8 mouse cellular contexts compared by ENCODE assay signal in genomic region chr2:30716580-30717565, GRCm38 (mm10).
DNase-seq lines count a peak whose midpoint lies in the region; ATAC-seq and TF ChIP-seq lines count a peak whose summit lies in the region.

No protein-coding gene starts in this region.

- peaks cover 76% of the 10 kb centered on the region for H3K4me1 ChIP-seq in embryonic facial prominence, embryonic 14.5 days (ENCODE audit: control insufficient read depth, insufficient read depth, low read length)
- peaks cover 64% of the 10 kb centered on the region for H3K4me1 ChIP-seq in heart, postnatal 0 days (ENCODE audit: control insufficient read depth, insufficient read depth)

- no peaks in the 10 kb centered on the region for H3K9me3 ChIP-seq in embryonic facial prominence, embryonic 14.5 days (ENCODE audit: control insufficient read depth, low read length)
- H3K9me3 ChIP-seq in heart, postnatal 0 days (replicated peaks; ENCODE audit: control insufficient read depth, low read length) = no peaks in the 10 kb centered on the region

- no peaks in the 10 kb centered on the region for H3K36me3 ChIP-seq in embryonic facial prominence, embryonic 14.5 days (ENCODE audit: control insufficient read depth, insufficient read depth, low read length)
- no peaks in the 10 kb centered on the region for H3K36me3 ChIP-seq in heart, postnatal 0 days (replicated peaks; ENCODE audit: control insufficient read depth, insufficient read depth, low read length)
- H3K36me3 ChIP-seq in macrophage (ENCODE audit: inconsistent target) = no peaks in the 10 kb centered on the region

- no peak overlapping the region for H3K4me3 ChIP-seq in embryonic facial prominence, embryonic 14.5 days (ENCODE audit: low read depth, low read length)
- no peak overlapping the region; the same call in 1 of the 2 replicates for H3K4me3 ChIP-seq in heart, postnatal 0 days (ENCODE audit: low read depth, low read length)
- H3K4me3 ChIP-seq in macrophage (ENCODE audit: inconsistent target) = peak overlapping the region; percentile 28; the same call in 1 of the 2 replicates

- peak; percentile 91 for TF ChIP-seq EP300 in heart, postnatal 0 days (IDR thresholded peaks at IDR 0.05; ENCODE audit: low read depth)

- peak overlapping the region; percentile 43 for H3K9ac ChIP-seq in embryonic facial prominence, embryonic 14.5 days (ENCODE audit: low read depth, low read length)
- H3K9ac ChIP-seq in heart, postnatal 0 days (replicated peaks; ENCODE audit: low read depth, low read length) = peak overlapping the region; percentile 32

- ATAC-seq in embryonic facial prominence, embryonic 14.5 days (ENCODE audit: low read depth) = no peak
- ATAC-seq in heart, postnatal 0 days (ENCODE audit: insufficient read depth, low read depth) = peak; percentile 24

- peak; percentile 56 for DNase-seq in urinary bladder, adult 2 months (ENCODE audit: low spot score)
- DNase-seq in urinary bladder, postnatal 10 days (ENCODE audit: low spot score) = no peak
- DNase-seq in embryonic facial prominence, embryonic 14.5 days (ENCODE audit: low spot score) = peak; percentile 63
- peak; percentile 71 for DNase-seq in heart, postnatal 0 days (ENCODE audit: low spot score)
- DNase-seq in kidney, postnatal 25 days = peak; percentile 83 to 92
- peak; percentile 58 to 60 for DNase-seq in urinary bladder, postnatal 36 days (ENCODE audit: low spot score in 2 of 2)
- no peak for DNase-seq in c-Kit-positive CD71-positive TER-119-positive erythroid progenitor cells, embryonic 14.5 days (ENCODE audit: low spot score)

- 6% methylated on average over 24 of the region's 24 CpGs for WGBS in embryonic facial prominence, embryonic 14.5 days
- WGBS in heart, postnatal 0 days = 4% methylated on average over 24 of the region's 24 CpGs
- 25% methylated on average over 24 of the region's 24 CpGs for WGBS in macrophage (ENCODE audit: missing documents)

- H3K27ac ChIP-seq in embryonic facial prominence, embryonic 14.5 days (replicated peaks; ENCODE audit: low read depth, low read length) = peak overlapping the region; percentile 99
- peak overlapping the region; percentile 96 for H3K27ac ChIP-seq in heart, postnatal 0 days (ENCODE audit: low read depth)
- H3K27ac ChIP-seq in macrophage = peak overlapping the region; percentile 92

- H3K4me2 ChIP-seq in embryonic facial prominence, embryonic 14.5 days (ENCODE audit: low read depth, low read length) = peak overlapping the region; percentile 75
- H3K4me2 ChIP-seq in heart, postnatal 0 days (ENCODE audit: low read depth, low read length) = peak overlapping the region; percentile 19

- TF ChIP-seq CTCF in heart, postnatal 0 days (IDR thresholded peaks at IDR 0.05; ENCODE audit: low read depth) = peak; percentile 16; the same call in 1 of the 2 replicates

- H3K79me2 ChIP-seq in macrophage (ENCODE audit: inconsistent target) = no peaks in the 10 kb centered on the region

- no peaks in the 10 kb centered on the region for H3K27me3 ChIP-seq in embryonic facial prominence, embryonic 14.5 days (replicated peaks; ENCODE audit: control insufficient read depth, insufficient read depth, low read length)
- H3K27me3 ChIP-seq in heart, postnatal 0 days (ENCODE audit: control insufficient read depth, insufficient read depth, low read length) = no peaks in the 10 kb centered on the region

Comparison
In these comparisons a context has a peak if more than half of its experiments do, and no peak if none do; other contexts are left out.
1. DNase-seq: peak in urinary bladder, adult 2 months (single experiment), embryonic facial prominence, embryonic 14.5 days (single experiment), heart, postnatal 0 days (single experiment), kidney, postnatal 25 days (2 of 2) and urinary bladder, postnatal 36 days (2 of 2); none in urinary bladder, postnatal 10 days (single experiment) and c-Kit-positive CD71-positive TER-119-positive erythroid progenitor cells, embryonic 14.5 days (single experiment).
2. Peak in every context shown above with its lines, with median percentiles within 50 percentile points of each other: H3K27ac ChIP-seq.